Mouse (Mus musculus) liver, embryonic 14 days (tissue): ENCODE data around the gene Setdb2. TPM values are rescaled to one million over a fixed set of nuclear protein-coding genes. Genes with fewer than 3 reads are reported as not detected.

ENCODE experiments used
- polyA plus RNA-seq: library from polyadenylated mRNA; depleted of rRNA; stranded (reverse); fragments of >200 nt; gene quantifications from 2 replicates; pipeline ENCODE4 v1.2.3, GENCODE M21; 2012; rRNA removed

Setdb2 gene
- 5.3 and 7.0 TPM in 2 replicates for polyA plus RNA-seq

DNA sequence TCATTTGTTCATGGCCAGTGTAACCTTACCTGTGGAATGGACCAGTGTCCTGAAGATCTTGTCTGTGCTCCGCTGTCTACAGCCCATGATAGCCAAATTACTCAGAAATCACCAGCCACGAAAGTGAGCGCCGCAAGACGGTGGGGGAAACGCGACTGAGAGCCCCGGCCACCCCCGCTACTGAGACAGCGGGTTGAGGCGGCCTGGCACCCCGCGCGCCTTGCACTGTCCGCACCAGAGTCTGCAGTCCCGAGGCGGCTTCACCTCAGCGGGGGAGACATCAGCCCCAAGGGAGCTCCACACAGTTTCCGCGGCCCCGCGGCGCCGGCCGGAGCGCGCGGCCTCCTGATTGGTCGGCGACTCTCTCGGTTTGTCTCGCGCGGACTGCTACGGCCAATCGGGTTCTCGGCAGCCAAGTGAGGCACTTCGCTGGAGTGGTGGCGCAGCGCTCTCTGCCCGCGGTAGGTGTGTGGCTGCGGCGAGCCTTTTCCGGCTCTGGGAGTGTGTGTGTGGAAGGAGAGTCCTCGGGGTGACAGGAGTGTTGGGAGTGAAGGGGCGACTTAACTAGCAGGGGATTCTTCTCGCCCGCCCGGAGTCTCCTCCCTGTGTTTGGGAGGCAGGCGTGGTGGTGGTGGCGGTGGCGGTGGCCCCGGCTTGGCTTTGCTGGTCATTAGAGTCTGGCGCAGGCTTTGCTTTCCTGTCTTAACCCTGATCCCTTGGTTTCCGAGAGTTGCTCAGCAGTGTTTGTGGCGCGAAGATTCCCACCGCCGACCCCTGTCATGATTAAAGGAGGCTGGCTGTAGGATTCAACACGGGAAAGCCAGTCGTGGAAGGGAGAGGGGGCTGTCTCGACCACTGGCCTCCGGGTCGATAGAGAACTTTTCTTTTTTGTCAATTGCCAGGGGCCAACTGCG is at the start of gene Setdb2, which contains the start of gene Cab39l:
Setdb2 (minus strand) TSS at position 327 of the 914 bp plus-strand sequence.
Cab39l (plus strand) TSS at position 415 of the 914 bp plus-strand sequence.

DNA sequence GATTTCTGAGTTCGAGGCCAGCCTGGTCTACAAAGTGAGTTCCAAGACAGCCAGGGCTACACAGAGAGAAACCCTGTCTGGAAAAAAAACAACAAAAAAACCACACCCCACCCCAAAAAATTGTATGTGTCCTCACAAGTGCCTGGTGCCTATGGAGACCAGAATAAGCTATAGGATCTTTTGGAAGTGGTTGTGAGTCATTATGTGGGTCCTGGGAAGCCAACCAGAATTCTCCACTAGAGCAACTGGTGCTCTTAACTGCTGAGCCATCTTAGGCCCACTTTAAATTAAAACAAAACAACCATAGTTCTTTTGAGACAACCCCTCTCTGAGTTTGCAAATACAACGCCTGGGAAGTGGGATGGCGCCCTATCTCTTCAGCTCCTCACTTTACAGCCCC is 45.4 kb downstream of the Setdb2 start, which contains the start of gene Phf11c:
Phf11c (minus strand) TSS at position 101 of the 400 bp plus-strand sequence.

DNA sequence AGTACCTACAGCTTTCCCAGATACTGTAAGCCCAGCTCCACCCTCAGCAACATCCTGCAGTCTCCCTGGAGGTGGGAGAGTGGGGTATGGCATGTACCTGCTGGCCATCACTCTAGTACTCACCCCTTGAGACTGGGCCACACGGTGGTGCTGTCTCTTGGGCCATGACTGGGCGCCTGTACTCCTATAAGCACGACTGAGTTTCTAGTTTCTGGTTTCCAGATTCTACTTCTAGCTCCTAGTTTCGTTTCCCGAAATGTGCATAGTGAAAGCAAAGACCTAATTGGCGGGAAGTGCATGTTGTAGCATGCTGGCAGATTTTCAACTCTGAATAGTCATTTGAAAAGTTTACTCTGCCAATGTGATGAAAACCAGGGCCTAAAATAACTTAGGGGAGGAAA is 75.4 kb downstream of the Setdb2 start, which contains the start of gene Phf11d:
Phf11d (minus strand) TSS at position 227 of the 401 bp plus-strand sequence.

Other genes starting within 250 kb of the Setdb2 start
- 10.1 and 12.0 TPM in 2 replicates for gene Rcbtb1, start 239.7 kb downstream of the Setdb2 start, polyA plus RNA-seq
- 0.07 TPM in 1 of 2 replicates, not detected in the other for gene Gm6904, start 180.7 kb downstream of the Setdb2 start, polyA plus RNA-seq
- 0.14 and 0.15 TPM in 2 replicates for gene Phf11a, start 143.4 kb downstream of the Setdb2 start, polyA plus RNA-seq
- 0.50 and 0.65 TPM in 2 replicates for gene Phf11b, start 99.5 kb downstream of the Setdb2 start, polyA plus RNA-seq
- 0.81 and 1.2 TPM in 2 replicates for gene Phf11d, start 75.4 kb downstream of the Setdb2 start, polyA plus RNA-seq
- gene Phf11c, start 45.5 kb downstream of the Setdb2 start, polyA plus RNA-seq = 0.90 and 1.0 TPM in 2 replicates
- 7.8 and 9.9 TPM in 2 replicates for gene Cab39l, start 88 bp upstream of the Setdb2 start, polyA plus RNA-seq
- 4.9 and 6.2 TPM in 2 replicates for gene Cdadc1, start 157.1 kb upstream of the Setdb2 start, polyA plus RNA-seq
- 0.21 and 0.51 TPM in 2 replicates for gene Shisa2, start 184.4 kb upstream of the Setdb2 start, polyA plus RNA-seq